Mouse (Mus musculus): ENCODE data around the gene C530008M17Rik.

GRCm38 (mm10) chr5:76792720-76793119 is 136.4 kb downstream of the C530008M17Rik start:
- TF ChIP-seq CTCF (IDR thresholded peaks at IDR 0.05; ENCODE audit: insufficient read depth, low read depth, low read length): no peak
- TF ChIP-seq POLR2A (IDR thresholded peaks at IDR 0.05; ENCODE audit: insufficient read depth, low read depth, low read length): no peak

Measured in olfactory bulb, adult 2 months (tissue).